Mouse (Mus musculus): ENCODE measurements around the gene Nfe2l2. TPM values are rescaled to one million over a fixed set of nuclear protein-coding genes. Genes with fewer than 3 reads are reported as not detected.
"Not testable (repeated sequence)": the region's sequence is repeated elsewhere in the genome, so short reads cannot be mapped to it uniquely, and the experiment has no call there.

Nfe2l2 gene
- polyA plus RNA-seq, 1 experiment = 42.2 TPM

GRCm38 (mm10) chr2:75697222-75697621 is 7.2 kb downstream of the Nfe2l2 start:
- no peak for DNase-seq
- H3K27ac ChIP-seq (ENCODE audit: control insufficient read depth, insufficient read depth, low read length) = no peak overlapping the region
- peaks cover 29% of the 10 kb centered on the region for H3K4me1 ChIP-seq (replicated peaks; ENCODE audit: control insufficient read depth, insufficient read depth, low read length)
- WGBS = 95% methylated on average over 3 of the region's 3 CpGs
- no peaks in the 10 kb centered on the region for H3K27me3 ChIP-seq (ENCODE audit: control insufficient read depth, insufficient read depth, low read length)
- H3K36me3 ChIP-seq (ENCODE audit: control insufficient read depth, insufficient read depth, low read length) = no peaks in the 10 kb centered on the region
- H3K4me3 ChIP-seq (ENCODE audit: control insufficient read depth, insufficient read depth, low read length) = no peak overlapping the region
- no peak for TF ChIP-seq CTCF (IDR thresholded peaks at IDR 0.05; ENCODE audit: borderline replicate concordance, control insufficient read depth, extremely low read depth, insufficient read depth, low read length, poor library complexity)
- TF ChIP-seq POLR2A (IDR thresholded peaks at IDR 0.05; ENCODE audit: control insufficient read depth, extremely low read depth, insufficient read depth, low read length, poor library complexity) = no peak

- WGBS = 49% methylated on average over 5 of the region's 5 CpGs
Measured at GRCm38 (mm10) chr2:75696371-75696770, 8.1 kb downstream of the Nfe2l2 start.

GRCm38 (mm10) chr2:75695676-75696350 is 8.6 kb downstream of the Nfe2l2 start:
- Histone ChIP-seq H3K4me3 (ENCODE audit: control insufficient read depth, insufficient read depth, low read length) (no peak overlapping the region), H3K36me3 (ENCODE audit: control insufficient read depth, insufficient read depth, low read length) (no peaks in the 10 kb centered on the region), H3K4me1 (replicated peaks; ENCODE audit: control insufficient read depth, insufficient read depth, low read length) (peaks cover 29% of the 10 kb centered on the region), H3K27me3 (ENCODE audit: control insufficient read depth, insufficient read depth, low read length) (no peaks in the 10 kb centered on the region), H3K27ac (ENCODE audit: control insufficient read depth, insufficient read depth, low read length) (no peak overlapping the region)
- DNase-seq = no peak
- no peak for TF ChIP-seq POLR2A (IDR thresholded peaks at IDR 0.05; ENCODE audit: control insufficient read depth, extremely low read depth, insufficient read depth, low read length, poor library complexity)
- no peak for TF ChIP-seq CTCF (IDR thresholded peaks at IDR 0.05; ENCODE audit: borderline replicate concordance, control insufficient read depth, extremely low read depth, insufficient read depth, low read length, poor library complexity)
- WGBS = 81% methylated on average over 9 of the region's 9 CpGs

More at GRCm38 (mm10) chr2:75696371-75696770, 8.1 kb downstream of the Nfe2l2 start:
- Histone ChIP-seq H3K4me1 (replicated peaks; ENCODE audit: control insufficient read depth, insufficient read depth, low read length) (peaks cover 29% of the 10 kb centered on the region), H3K36me3 (ENCODE audit: control insufficient read depth, insufficient read depth, low read length) (no peaks in the 10 kb centered on the region), H3K27ac (ENCODE audit: control insufficient read depth, insufficient read depth, low read length) (no peak overlapping the region), H3K27me3 (ENCODE audit: control insufficient read depth, insufficient read depth, low read length) (no peaks in the 10 kb centered on the region), H3K4me3 (ENCODE audit: control insufficient read depth, insufficient read depth, low read length) (no peak overlapping the region)
- no peak for DNase-seq
- TF ChIP-seq POLR2A (IDR thresholded peaks at IDR 0.05; ENCODE audit: control insufficient read depth, extremely low read depth, insufficient read depth, low read length, poor library complexity) (no peak), CTCF (IDR thresholded peaks at IDR 0.05; ENCODE audit: borderline replicate concordance, control insufficient read depth, extremely low read depth, insufficient read depth, low read length, poor library complexity) (no peak)

- not testable (repeated sequence) for H3K4me3 ChIP-seq (ENCODE audit: control insufficient read depth, insufficient read depth, low read length); DNase-seq; H3K27me3 ChIP-seq (ENCODE audit: control insufficient read depth, insufficient read depth, low read length); H3K27ac ChIP-seq (ENCODE audit: control insufficient read depth, insufficient read depth, low read length); H3K36me3 ChIP-seq (ENCODE audit: control insufficient read depth, insufficient read depth, low read length)
- H3K4me1 ChIP-seq (replicated peaks; ENCODE audit: control insufficient read depth, insufficient read depth, low read length) = peaks cover 29% of the 10 kb centered on the region
- 94% methylated on average over 3 of the region's 3 CpGs for WGBS
Measured at GRCm38 (mm10) chr2:75694926-75695325, 9.5 kb downstream of the Nfe2l2 start.

GRCm38 (mm10) chr2:75692369-75692768 is 12.1 kb downstream of the Nfe2l2 start:
- Histone ChIP-seq H3K27ac (ENCODE audit: control insufficient read depth, insufficient read depth, low read length) (no peak overlapping the region), H3K4me3 (ENCODE audit: control insufficient read depth, insufficient read depth, low read length) (no peak overlapping the region), H3K4me1 (replicated peaks; ENCODE audit: control insufficient read depth, insufficient read depth, low read length) (peaks cover 24% of the 10 kb centered on the region), H3K36me3 (ENCODE audit: control insufficient read depth, insufficient read depth, low read length) (no peaks in the 10 kb centered on the region), H3K27me3 (ENCODE audit: control insufficient read depth, insufficient read depth, low read length) (no peaks in the 10 kb centered on the region)
- no peak for TF ChIP-seq CTCF (IDR thresholded peaks at IDR 0.05; ENCODE audit: borderline replicate concordance, control insufficient read depth, extremely low read depth, insufficient read depth, low read length, poor library complexity)
- no peak for TF ChIP-seq POLR2A (IDR thresholded peaks at IDR 0.05; ENCODE audit: control insufficient read depth, extremely low read depth, insufficient read depth, low read length, poor library complexity)
- DNase-seq = no peak
- 95% methylated on average over 6 of the region's 6 CpGs for WGBS

GRCm38 (mm10) chr2:75691316-75691715 is 13.1 kb downstream of the Nfe2l2 start:
- Histone ChIP-seq H3K4me1 (replicated peaks; ENCODE audit: control insufficient read depth, insufficient read depth, low read length) (peaks cover 23% of the 10 kb centered on the region), H3K36me3 (ENCODE audit: control insufficient read depth, insufficient read depth, low read length) (no peaks in the 10 kb centered on the region), H3K27ac (ENCODE audit: control insufficient read depth, insufficient read depth, low read length) (no peak overlapping the region), H3K4me3 (ENCODE audit: control insufficient read depth, insufficient read depth, low read length) (no peak overlapping the region), H3K27me3 (ENCODE audit: control insufficient read depth, insufficient read depth, low read length) (no peaks in the 10 kb centered on the region)
- 93% methylated on average over 8 of the region's 8 CpGs for WGBS
- DNase-seq = no peak
- TF ChIP-seq POLR2A (IDR thresholded peaks at IDR 0.05; ENCODE audit: control insufficient read depth, extremely low read depth, insufficient read depth, low read length, poor library complexity) (no peak), CTCF (IDR thresholded peaks at IDR 0.05; ENCODE audit: borderline replicate concordance, control insufficient read depth, extremely low read depth, insufficient read depth, low read length, poor library complexity) (no peak)

GRCm38 (mm10) chr2:75690656-75691055 is 13.8 kb downstream of the Nfe2l2 start:
- TF ChIP-seq POLR2A (IDR thresholded peaks at IDR 0.05; ENCODE audit: control insufficient read depth, extremely low read depth, insufficient read depth, low read length, poor library complexity) = no peak
- no peak for TF ChIP-seq CTCF (IDR thresholded peaks at IDR 0.05; ENCODE audit: borderline replicate concordance, control insufficient read depth, extremely low read depth, insufficient read depth, low read length, poor library complexity)

More at GRCm38 (mm10) chr2:75690656-75691055, 13.8 kb downstream of the Nfe2l2 start:
- Histone ChIP-seq H3K4me1 (replicated peaks; ENCODE audit: control insufficient read depth, insufficient read depth, low read length) (peaks cover 24% of the 10 kb centered on the region), H3K36me3 (ENCODE audit: control insufficient read depth, insufficient read depth, low read length) (no peaks in the 10 kb centered on the region), H3K27ac (ENCODE audit: control insufficient read depth, insufficient read depth, low read length) (no peak overlapping the region), H3K27me3 (ENCODE audit: control insufficient read depth, insufficient read depth, low read length) (no peaks in the 10 kb centered on the region), H3K4me3 (ENCODE audit: control insufficient read depth, insufficient read depth, low read length) (no peak overlapping the region)
- DNase-seq = no peak
- WGBS = 92% methylated on average over 4 of the region's 4 CpGs

Data from thymus, adult 2 months (tissue).